In the genomic region with DNA sequence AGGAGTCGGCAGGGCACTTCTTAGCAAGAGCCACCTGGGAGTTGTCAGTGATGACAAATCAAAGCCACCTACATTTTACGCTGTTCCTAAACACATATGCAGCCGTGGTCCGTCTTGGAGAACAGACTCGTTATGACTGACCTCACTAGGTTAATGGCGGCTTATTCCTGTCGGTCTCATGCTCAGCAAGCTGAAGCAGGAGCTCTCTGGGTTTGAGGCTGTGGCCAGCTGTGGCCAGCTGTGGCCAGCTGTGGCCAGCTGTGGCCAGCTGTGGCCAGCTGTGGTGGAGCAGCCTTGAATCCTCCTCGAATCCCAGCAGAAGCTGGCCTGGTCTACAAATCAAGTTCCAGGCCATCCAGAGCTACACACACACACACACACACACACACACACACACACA, we compare ENCODE assay signal across 20 mouse cellular contexts. TPM values are rescaled to one million over a fixed set of nuclear protein-coding genes. Genes with fewer than 3 reads are reported as not detected.
DNase-seq lines count a peak whose midpoint lies in the region; ATAC-seq and TF ChIP-seq lines count a peak whose summit lies in the region.
"Had no signal": no experiment of that assay in that cellular context is flagged by ENCODE, and none has a peak within 500 bp of the region (broad histone marks: within the 10 kb centered on the region; RNA-seq: fewer than 3 reads in every experiment).

No protein-coding gene starts in this region.

- no peak for TF ChIP-seq POLR2A in heart, adult 2 months (IDR thresholded peaks at IDR 0.05; ENCODE audit: insufficient read depth, low read depth, low read length)

- no peak overlapping the region for H3K27ac ChIP-seq in heart, adult 2 months
- no peak overlapping the region for H3K27ac ChIP-seq in lung, embryonic 14.5 days (ENCODE audit: low read depth)
- H3K27ac ChIP-seq in lung, postnatal 0 days (ENCODE audit: low read length), result no peak overlapping the region
- no peak overlapping the region for H3K27ac ChIP-seq in forebrain, embryonic 15.5 days (replicated peaks)
- H3K27ac ChIP-seq: forebrain, embryonic 10.5 days; heart, embryonic 13.5 days; hindbrain, embryonic 10.5 days; limb, embryonic 12.5 days; liver, embryonic 13.5 days; macrophage; midbrain, embryonic 10.5 days had no signal

- H3K4me1 ChIP-seq in heart, adult 2 months (ENCODE audit: control insufficient read depth, insufficient read depth, low read length), result no peaks in the 10 kb centered on the region
- no peaks in the 10 kb centered on the region for H3K4me1 ChIP-seq in lung, embryonic 14.5 days (ENCODE audit: insufficient read depth)
- H3K4me1 ChIP-seq in lung, postnatal 0 days (ENCODE audit: insufficient read depth, low read depth, low read length), result no peaks in the 10 kb centered on the region
- H3K4me1 ChIP-seq in forebrain, embryonic 15.5 days, result no peaks in the 10 kb centered on the region
- H3K4me1 ChIP-seq: forebrain, embryonic 10.5 days; hindbrain, embryonic 10.5 days; limb, embryonic 12.5 days; liver, embryonic 13.5 days; midbrain, embryonic 10.5 days had no signal

- no peaks in the 10 kb centered on the region for H3K27me3 ChIP-seq in heart, adult 2 months (ENCODE audit: control insufficient read depth, insufficient read depth, low read length)
- H3K27me3 ChIP-seq in lung, embryonic 14.5 days (ENCODE audit: insufficient read depth, low read length), result no peaks in the 10 kb centered on the region
- no peaks in the 10 kb centered on the region for H3K27me3 ChIP-seq in lung, postnatal 0 days (replicated peaks; ENCODE audit: insufficient read depth, low read length)
- H3K27me3 ChIP-seq in forebrain, embryonic 15.5 days, result no peaks in the 10 kb centered on the region
- H3K27me3 ChIP-seq: CH12.LX; heart, embryonic 13.5 days; limb, embryonic 12.5 days had no signal

- intact Hi-C loops in heart, adult 2 months (cut with DNase I), result no loop called here

- no peak overlapping the region for H3K4me2 ChIP-seq in lung, embryonic 14.5 days
- H3K4me2 ChIP-seq in lung, postnatal 0 days (replicated peaks; ENCODE audit: low read depth, low read length), result no peak overlapping the region
- H3K4me2 ChIP-seq in forebrain, embryonic 15.5 days (replicated peaks), result no peak overlapping the region
- H3K4me2 ChIP-seq: heart, embryonic 13.5 days; limb, embryonic 12.5 days; liver, embryonic 13.5 days had no signal

- TF ChIP-seq CTCF in heart, adult 2 months (IDR thresholded peaks at IDR 0.05), result no peak
- no peak for TF ChIP-seq CTCF in lung, embryonic 14.5 days (IDR thresholded peaks at IDR 0.05; ENCODE audit: low read depth)
- TF ChIP-seq CTCF in lung, postnatal 0 days (IDR thresholded peaks at IDR 0.05), result no peak

- peak; percentile 79; the same call in 1 of the 2 replicates for ATAC-seq in lung, embryonic 14.5 days (ENCODE audit: insufficient read depth)
- ATAC-seq in lung, postnatal 0 days, result peak; percentile 78
- ATAC-seq in forebrain, embryonic 15.5 days (replicated peaks), result no peak

- H3K36me3 ChIP-seq in heart, adult 2 months (ENCODE audit: control insufficient read depth, insufficient read depth, low read length), result no peaks in the 10 kb centered on the region
- no peaks in the 10 kb centered on the region for H3K36me3 ChIP-seq in lung, embryonic 14.5 days (ENCODE audit: insufficient read depth)
- H3K36me3 ChIP-seq in lung, postnatal 0 days (ENCODE audit: insufficient read depth, low read length), result no peaks in the 10 kb centered on the region
- no peaks in the 10 kb centered on the region for H3K36me3 ChIP-seq in forebrain, embryonic 15.5 days
- H3K36me3 ChIP-seq: heart, embryonic 13.5 days; liver, embryonic 13.5 days had no signal

- peak; percentile 67; the same call in 1 of the 2 replicates for TF ChIP-seq EP300 in heart, adult 2 months (IDR thresholded peaks at IDR 0.05; ENCODE audit: insufficient read depth, low read depth, low read length)
- TF ChIP-seq EP300 in lung, postnatal 0 days (IDR thresholded peaks at IDR 0.05), result no peak

- 69% methylated on average over 8 of the region's 8 CpGs for WGBS in heart, adult 2 months
- 36% methylated on average over 8 of the region's 8 CpGs for WGBS in lung, embryonic 14.5 days
- WGBS in lung, postnatal 0 days, result 54% methylated on average over 8 of the region's 8 CpGs
- 81% methylated on average over 8 of the region's 8 CpGs for WGBS in forebrain, embryonic 15.5 days

- DNase-seq in heart, adult 2 months, result peak; percentile 61 to 65
- DNase-seq in heart, postnatal 4 days, result no peak
- peak; percentile 41 for DNase-seq in lung, embryonic 14.5 days
- DNase-seq in lung, postnatal 10 days, result no peak
- DNase-seq in embryo, embryonic 11 days, result peak; percentile 15
- no peak for DNase-seq in lung, postnatal 0 days (ENCODE audit: low spot score)
- DNase-seq: adrenal gland, postnatal 25 days; cerebellum, adult 11 months; cerebellum, postnatal 10 days; kidney, adult 2 months; liver, embryonic 13.5 days; thymus, postnatal 25 days had no signal

- H3K4me3 ChIP-seq in heart, adult 2 months, result no peak overlapping the region
- H3K4me3 ChIP-seq in lung, embryonic 14.5 days (ENCODE audit: low read depth, low read length), result no peak overlapping the region
- no peak overlapping the region for H3K4me3 ChIP-seq in lung, postnatal 0 days (ENCODE audit: low read depth, low read length)
- no peak overlapping the region for H3K4me3 ChIP-seq in forebrain, embryonic 15.5 days
- H3K4me3 ChIP-seq: forebrain, embryonic 10.5 days; heart, embryonic 13.5 days; hindbrain, embryonic 10.5 days; limb, embryonic 12.5 days; liver, embryonic 13.5 days; midbrain, embryonic 10.5 days had no signal

- no peaks in the 10 kb centered on the region for H3K79me2 ChIP-seq in heart, adult 2 months (replicated peaks; ENCODE audit: control insufficient read depth, insufficient read depth, low read length)

- no peak overlapping the region for H3K9ac ChIP-seq in heart, adult 2 months (ENCODE audit: low read depth, low read length)
- no peak overlapping the region for H3K9ac ChIP-seq in lung, embryonic 14.5 days
- H3K9ac ChIP-seq in lung, postnatal 0 days (replicated peaks; ENCODE audit: low read depth), result no peak overlapping the region
- no peak overlapping the region for H3K9ac ChIP-seq in forebrain, embryonic 15.5 days (replicated peaks)
- H3K9ac ChIP-seq: heart, embryonic 13.5 days; limb, embryonic 12.5 days; liver, embryonic 13.5 days had no signal

- no peaks in the 10 kb centered on the region for H3K9me3 ChIP-seq in lung, embryonic 14.5 days (ENCODE audit: low read depth, low read length)
- no peaks in the 10 kb centered on the region for H3K9me3 ChIP-seq in lung, postnatal 0 days (ENCODE audit: low read length)
- no peaks in the 10 kb centered on the region for H3K9me3 ChIP-seq in forebrain, embryonic 15.5 days
- H3K9me3 ChIP-seq: forebrain, embryonic 10.5 days; hindbrain, embryonic 10.5 days; liver, embryonic 13.5 days; midbrain, embryonic 10.5 days had no signal

RNA-seq across cellular contexts. Expression of gene Emilin2, which starts 24.6 kb away (rescaled TPM):
- total RNA-seq in heart, adult 2 months (2021), result 10 to 100 TPM; 43.3 to 43.5 TPM
- 37.2 and 39.3 TPM in 2 replicates for polyA plus RNA-seq in heart, adult 2 months (2012; rRNA removed)
- 100 to 1,000 TPM; 169 to 172 TPM for total RNA-seq in heart, postnatal 4 days (2021)
- polyA plus RNA-seq in lung, embryonic 14.5 days (2014; fragmentation: Nextera tagmentation; extraction: Ambion mirVana), result 3.6 and 3.8 TPM in 2 replicates
- 4.3 and 5.0 TPM in 2 replicates for polyA plus RNA-seq in lung, postnatal 0 days (2015; fragmentation: Nextera tagmentation; extraction: Ambion mirVana)
- polyA plus RNA-seq in forebrain, embryonic 15.5 days (2015; fragmentation: Nextera tagmentation; extraction: Ambion mirVana), result 0.92 and 1.1 TPM in 2 replicates

Comparison
In these comparisons a context has a peak if more than half of its experiments do, and no peak if none do; other contexts are left out.
1. DNase-seq: peak in heart, adult 2 months (2 of 2), lung, embryonic 14.5 days (single experiment) and embryo, embryonic 11 days (single experiment); none in heart, postnatal 4 days (single experiment), lung, postnatal 10 days (single experiment) and lung, postnatal 0 days (single experiment).